Mouse (Mus musculus) adrenal gland, postnatal 25 days (tissue): ENCODE measurements at regions not wholly inside any gene's neighbourhood (a gene's known extent, or its start where the extent isn't known, plus 50 kb on each side); places are given as distances from the start of the nearest gene placed in this dataset.
A peak's percentile ranks its signal among the peaks of the same experiment; 100 is the strongest.

Experiments used
- DNase-seq: peaks from one replicate; pipeline ENCODE4 v3.0.0; 2021; ENCODE audit warnings: mixed read lengths

GRCm38 (mm10) chr5:54741440-54741839 is 743.1 kb downstream of the Stim2 start:
- DNase-seq = no peak

DNA sequence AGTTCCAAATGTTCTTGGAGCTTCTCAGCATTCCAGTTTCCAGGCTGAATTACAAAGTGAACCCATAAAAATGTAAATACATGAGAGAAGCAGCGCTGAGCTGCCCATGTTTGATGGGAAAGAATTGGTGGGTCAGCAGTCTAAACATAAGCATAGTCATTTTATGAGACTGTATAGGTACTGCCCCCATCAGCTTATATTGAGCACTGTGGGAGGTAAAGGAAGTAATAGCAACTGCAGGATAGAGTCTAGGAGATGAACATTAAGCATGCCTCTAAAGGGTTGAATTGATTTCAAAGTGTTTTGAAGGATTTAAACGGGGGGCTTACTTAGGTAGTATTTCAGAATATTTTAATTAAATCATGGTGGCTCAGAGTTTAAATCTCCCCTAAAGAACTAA is 748.7 kb downstream of the Stim2 start:
- no peak for DNase-seq

DNA sequence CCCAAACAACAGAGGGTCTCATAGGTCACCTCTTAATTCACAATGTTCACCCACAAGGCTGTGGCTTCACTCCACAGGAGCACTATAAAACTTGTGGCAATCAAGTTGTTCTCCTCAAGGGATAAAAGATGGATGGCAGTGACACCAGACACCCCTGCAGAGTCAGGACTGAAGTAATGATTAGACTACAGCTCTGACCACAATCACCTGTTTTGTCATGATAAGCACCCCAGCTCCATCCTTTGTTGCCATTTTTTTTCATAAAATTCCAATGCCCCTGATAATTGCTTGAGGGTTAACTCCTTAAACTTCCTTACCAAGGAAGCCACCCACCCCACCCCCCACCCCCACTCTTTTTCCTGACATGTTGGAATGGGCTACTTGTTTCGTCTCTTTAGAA is 755.1 kb downstream of the Stim2 start:
- no peak for DNase-seq

- DNase-seq = no peak
Observed at GRCm38 (mm10) chr5:54759657-54760056, 761.4 kb downstream of the Stim2 start.

- DNase-seq = no peak
Observed at GRCm38 (mm10) chr5:54763019-54763418, 764.7 kb downstream of the Stim2 start.

GRCm38 (mm10) chr5:54796953-54797450 is 798.7 kb downstream of the Stim2 start:
- peak; percentile 18 for DNase-seq

- no peak for DNase-seq
Observed at GRCm38 (mm10) chr5:54827076-54827475, 828.8 kb downstream of the Stim2 start.
